Mouse (Mus musculus) stomach, adult 2 months (tissue): ENCODE measurements around the gene Zfp91. TPM values are rescaled to one million over a fixed set of nuclear protein-coding genes. Genes with fewer than 3 reads are reported as not detected.

Source experiments
- polyA plus RNA-seq: library from polyadenylated mRNA; depleted of rRNA; stranded (reverse); fragments of >200 nt; gene quantifications from 2 replicates; pipeline ENCODE4 v1.2.3, GENCODE M21; 2012; rRNA removed

The Zfp91 gene
- 2.9 and 3.4 TPM in 2 replicates for polyA plus RNA-seq

GRCm38 (mm10) chr19:12795511-12796327 lies at the start of gene Zfp91, which contains the start of gene Lpxn:
Gene Zfp91 (minus strand): TSS chr19:12796126.
Gene Lpxn (plus strand): TSS chr19:12796193.

GRCm38 (mm10) chr19:12765308-12765707 lies 30.6 kb downstream of the Zfp91 start, which contains the start of gene Cntf:
Gene Cntf (minus strand): TSS chr19:12765632.

Other genes with a start within 250 kb of the Zfp91 start
- gene Gm4952, start 196.2 kb downstream of the Zfp91 start, polyA plus RNA-seq = 0.06 TPM in 1 of 2 replicates, not detected in the other
- not detected in 2 replicates for gene Glyat, start 162.8 kb downstream of the Zfp91 start, polyA plus RNA-seq
- gene Olfr1442, start 125.7 kb downstream of the Zfp91 start, polyA plus RNA-seq = not detected in 2 replicates
- not detected in 2 replicates for gene Olfr1443, start 118.0 kb downstream of the Zfp91 start, polyA plus RNA-seq
- gene Keg1, start 100.3 kb downstream of the Zfp91 start, polyA plus RNA-seq = not detected in 2 replicates
- 0.27 TPM in 1 of 2 replicates, not detected in the other for gene Cntf, start 30.5 kb downstream of the Zfp91 start, polyA plus RNA-seq
- gene Lpxn, start 67 bp upstream of the Zfp91 start, polyA plus RNA-seq = 0.63 and 0.84 TPM in 2 replicates
- not detected in 2 replicates for gene Gm5244, start 50.6 kb upstream of the Zfp91 start, polyA plus RNA-seq
- gene Olfr1444, start 61.2 kb upstream of the Zfp91 start, polyA plus RNA-seq = not detected in 2 replicates
- not detected in 2 replicates for gene Olfr1445, start 87.7 kb upstream of the Zfp91 start, polyA plus RNA-seq
- not detected in 2 replicates for gene Olfr1446, start 97.4 kb upstream of the Zfp91 start, polyA plus RNA-seq
- gene Olfr1447, start 107.6 kb upstream of the Zfp91 start, polyA plus RNA-seq = not detected in 2 replicates
- not detected in 2 replicates for gene Olfr1448, start 128.3 kb upstream of the Zfp91 start, polyA plus RNA-seq
- not detected in 2 replicates for gene Olfr1449, start 134.7 kb upstream of the Zfp91 start, polyA plus RNA-seq
- gene Olfr1450, start 154.1 kb upstream of the Zfp91 start, polyA plus RNA-seq = not detected in 2 replicates
- gene Olfr1451, start 198.9 kb upstream of the Zfp91 start, polyA plus RNA-seq = not detected in 2 replicates
- not detected in 2 replicates for gene Olfr1453, start 232.2 kb upstream of the Zfp91 start, polyA plus RNA-seq